Mouse (Mus musculus) testis, adult 2 months (tissue): ENCODE measurements around the gene Lingo1.

ENCODE experiments used
- CTCF ChIP-seq: fragments of 200-500 bp; IDR thresholded peaks from 2 replicates; pipeline ENCODE4 v1.5.1; 2012; ENCODE audit warnings: low read depth, mild to moderate bottlenecking, inconsistent platforms, low read length, moderate library complexity; ENCODE audit not compliant: control insufficient read depth, insufficient read depth, insufficient replicate concordance
- POLR2A ChIP-seq: fragments of 200-500 bp; IDR thresholded peaks from 2 replicates; pipeline ENCODE4 v1.6.1; 2012; ENCODE audit warnings: low read depth, mild to moderate bottlenecking, inconsistent platforms, low read length, moderate library complexity; ENCODE audit not compliant: control insufficient read depth

DNA sequence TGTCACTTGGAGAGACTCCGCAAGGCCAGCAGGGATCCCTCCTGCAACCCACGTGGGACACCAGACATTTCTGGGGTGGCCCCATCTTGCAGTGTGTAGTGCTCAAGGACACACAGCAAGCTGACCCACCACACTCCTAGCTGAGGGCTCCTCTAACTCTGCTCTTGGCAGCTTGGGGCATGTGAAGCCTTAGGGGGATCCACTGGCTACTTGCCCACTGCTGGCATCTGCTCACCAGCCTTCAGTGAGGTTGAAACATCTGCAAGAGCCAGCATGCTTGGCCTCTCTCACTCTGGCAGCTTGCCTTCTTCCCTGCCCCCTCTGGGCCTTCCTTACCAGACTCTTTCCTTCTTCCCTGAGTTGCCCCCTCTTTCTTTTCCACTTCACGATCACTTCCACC is 94.9 kb downstream of the Lingo1 start:
- TF ChIP-seq CTCF = no peak
- no peak for TF ChIP-seq POLR2A
